Mouse (Mus musculus) neural tube, embryonic 11.5 days (tissue): ENCODE results near the gene Olfr572. TPM values are rescaled to one million over a fixed set of nuclear protein-coding genes. Genes with fewer than 3 reads are reported as not detected.

ENCODE experiments used
- polyA plus RNA-seq: library from polyadenylated mRNA; unstranded; fragments of >200 nt; fragmentation: Nextera tagmentation; extraction: Ambion mirVana; gene quantifications from 2 replicates; pipeline ENCODE4 v1.2.1, GENCODE M21; 2014

Olfr572 gene
- polyA plus RNA-seq, 1 experiment from 2014 or later: not detected

Other genes with a start within 250 kb of the Olfr572 start
- 10.2 and 11.2 TPM in 2 replicates for gene Trim68, start 237.1 kb upstream of the Olfr572 start, polyA plus RNA-seq
- gene Olfr557, start 228.5 kb upstream of the Olfr572 start, polyA plus RNA-seq: not detected in 2 replicates
- gene Olfr558, start 222.2 kb upstream of the Olfr572 start, polyA plus RNA-seq: 0.53 and 0.55 TPM in 2 replicates
- gene Olfr33, start 205.3 kb upstream of the Olfr572 start, polyA plus RNA-seq: not detected in 2 replicates
- gene Olfr559, start 196.9 kb upstream of the Olfr572 start, polyA plus RNA-seq: not detected in 2 replicates
- gene Olfr560, start 165.0 kb upstream of the Olfr572 start, polyA plus RNA-seq: not detected in 2 replicates
- not detected in 2 replicates for gene Olfr78, start 164.9 kb upstream of the Olfr572 start, polyA plus RNA-seq
- gene Olfr561, start 153.2 kb upstream of the Olfr572 start, polyA plus RNA-seq: not detected in 2 replicates
- gene Olfr564, start 120.9 kb upstream of the Olfr572 start, polyA plus RNA-seq: not detected in 2 replicates
- not detected in 2 replicates for gene Olfr566, start 65.6 kb upstream of the Olfr572 start, polyA plus RNA-seq
- not detected in 2 replicates for gene Olfr568, start 47.3 kb upstream of the Olfr572 start, polyA plus RNA-seq
- not detected in 2 replicates for gene Olfr569, start 33.5 kb upstream of the Olfr572 start, polyA plus RNA-seq
- not detected in 2 replicates for gene Olfr570, start 29.8 kb upstream of the Olfr572 start, polyA plus RNA-seq
- not detected in 2 replicates for gene Olfr571, start 6.9 kb upstream of the Olfr572 start, polyA plus RNA-seq
- gene Olfr573-ps1, start 18.2 kb downstream of the Olfr572 start, polyA plus RNA-seq: not detected in 2 replicates
- gene Olfr574, start 24.1 kb downstream of the Olfr572 start, polyA plus RNA-seq: not detected in 2 replicates
- gene Olfr575, start 34.4 kb downstream of the Olfr572 start, polyA plus RNA-seq: not detected in 2 replicates
- not detected in 2 replicates for gene Olfr576, start 38.3 kb downstream of the Olfr572 start, polyA plus RNA-seq
- gene Olfr577, start 51.5 kb downstream of the Olfr572 start, polyA plus RNA-seq: not detected in 2 replicates
- not detected in 2 replicates for gene Olfr578, start 64.9 kb downstream of the Olfr572 start, polyA plus RNA-seq
- not detected in 2 replicates for gene Olfr582, start 113.6 kb downstream of the Olfr572 start, polyA plus RNA-seq
- gene Olfr583, start 126.9 kb downstream of the Olfr572 start, polyA plus RNA-seq: not detected in 2 replicates
- gene Olfr584, start 157.5 kb downstream of the Olfr572 start, polyA plus RNA-seq: not detected in 2 replicates
- not detected in 2 replicates for gene Olfr585, start 173.3 kb downstream of the Olfr572 start, polyA plus RNA-seq
- not detected in 2 replicates for gene Olfr586, start 201.2 kb downstream of the Olfr572 start, polyA plus RNA-seq
- gene Olfr588-ps1, start 216.5 kb downstream of the Olfr572 start, polyA plus RNA-seq: not detected in 2 replicates
- gene Olfr589, start 231.9 kb downstream of the Olfr572 start, polyA plus RNA-seq: not detected in 2 replicates